In genomic region chr11:115049282-115049895, GRCm38 (mm10) we compare ENCODE assay signal across 13 mouse cellular contexts. TPM values are rescaled to one million over a fixed set of nuclear protein-coding genes. Genes with fewer than 3 reads are reported as not detected.
DNase-seq lines count a peak whose midpoint lies in the region; ATAC-seq and TF ChIP-seq lines count a peak whose summit lies in the region.
"Had no signal": no experiment of that assay in that cellular context is flagged by ENCODE, and none has a peak within 500 bp of the region (broad histone marks: within the 10 kb centered on the region; RNA-seq: fewer than 3 reads in every experiment).

No protein-coding gene starts in this region.

- no peaks in the 10 kb centered on the region for H3K36me3 ChIP-seq in kidney, postnatal 0 days (ENCODE audit: insufficient read depth, low read length)
- H3K36me3 ChIP-seq in CH12.LX (replicated peaks in 1 of 2; ENCODE audit: control insufficient read depth in 1 of 2, insufficient read depth in 1 of 2, low read length in 1 of 2): no peaks in the 10 kb centered on the region
- H3K36me3 ChIP-seq: kidney, embryonic 15.5 days; limb, embryonic 13.5 days had no signal

- H3K4me2 ChIP-seq in kidney, postnatal 0 days (ENCODE audit: low read length): no peak overlapping the region
- no peak overlapping the region for H3K4me2 ChIP-seq in CH12.LX (ENCODE audit: insufficient read depth, low read depth, poor library complexity, severe bottlenecking)
- H3K4me2 ChIP-seq: kidney, embryonic 15.5 days; limb, embryonic 13.5 days; midbrain, embryonic 11.5 days had no signal

- TF ChIP-seq CTCF in kidney, postnatal 0 days (IDR thresholded peaks at IDR 0.05; ENCODE audit: low read depth): peak; percentile 36; the same call in 1 of the 2 replicates
- TF ChIP-seq CTCF in CH12.LX (conservative IDR thresholded peaks at IDR 0.05 in 1 of 2, IDR thresholded peaks at IDR 0.05 in 1 of 2; ENCODE audit: low read depth in 2 of 2, low read length in 2 of 2): peak; percentile 46 to 82; a peak in 3 of 4 replicates

- no peaks in the 10 kb centered on the region for H3K9me3 ChIP-seq in kidney, postnatal 0 days (replicated peaks; ENCODE audit: low read length)
- H3K9me3 ChIP-seq in CH12.LX (replicated peaks; ENCODE audit: low read length): no peaks in the 10 kb centered on the region
- H3K9me3 ChIP-seq: kidney, embryonic 15.5 days; limb, embryonic 13.5 days had no signal

- H3K4me3 ChIP-seq in kidney, postnatal 0 days (replicated peaks; ENCODE audit: low read depth, low read length): no peak overlapping the region
- H3K4me3 ChIP-seq in CH12.LX (replicated peaks in 1 of 3; ENCODE audit: low read depth in 2 of 3, low read length in 2 of 3, poor library complexity in 1 of 3): no peak overlapping the region
- H3K4me3 ChIP-seq: kidney, embryonic 15.5 days; limb, embryonic 13.5 days had no signal

- TF ChIP-seq RAD21 in CH12.LX (IDR thresholded peaks at IDR 0.05; ENCODE audit: low read depth, low read length): peak; percentile 65

- H3K9ac ChIP-seq in kidney, postnatal 0 days (ENCODE audit: low read depth, low read length): no peak overlapping the region
- H3K9ac ChIP-seq in CH12.LX (ENCODE audit: insufficient read depth, low read depth): no peak overlapping the region
- H3K9ac ChIP-seq: kidney, embryonic 15.5 days; limb, embryonic 13.5 days had no signal

- H3K27me3 ChIP-seq in kidney, postnatal 0 days (ENCODE audit: insufficient read depth, low read length): no peaks in the 10 kb centered on the region
- H3K27me3 ChIP-seq in CH12.LX (replicated peaks): peaks cover 50% of the 10 kb centered on the region
- H3K27me3 ChIP-seq: limb, embryonic 13.5 days had no signal

- WGBS in kidney, postnatal 0 days: 35% methylated on average over 3 of the region's 3 CpGs

- no peak for TF ChIP-seq POLR2A in CH12.LX (IDR thresholded peaks at IDR 0.05; ENCODE audit: low read depth, low read length)

- TF ChIP-seq EP300 in CH12.LX (IDR thresholded peaks at IDR 0.05; ENCODE audit: low read length): no peak

- no peaks in the 10 kb centered on the region for H3K79me2 ChIP-seq in CH12.LX (replicated peaks; ENCODE audit: control insufficient read depth, extremely low read depth, insufficient read depth, poor library complexity, severe bottlenecking)

- H3K4me1 ChIP-seq in kidney, postnatal 0 days (replicated peaks; ENCODE audit: insufficient read depth, low read length): no peaks in the 10 kb centered on the region
- H3K4me1 ChIP-seq in CH12.LX (ENCODE audit: control insufficient read depth in 1 of 2, insufficient read depth in 2 of 2): peaks cover 5 to 6% of the 10 kb centered on the region in 2 experiments
- H3K4me1 ChIP-seq: kidney, embryonic 15.5 days; limb, embryonic 13.5 days had no signal

- dilution Hi-C loops in CH12.LX (cut with MboI; ENCODE audit: extremely low pct_ligation_motif_present, extremely low pct_unique_long_range_greater_than_20kb, low sequenced_read_pairs): no loop called here

- no peak overlapping the region for H3K27ac ChIP-seq in kidney, postnatal 0 days
- H3K27ac ChIP-seq in CH12.LX (ENCODE audit: insufficient read depth, low read depth): no peak overlapping the region
- H3K27ac ChIP-seq: kidney, embryonic 15.5 days; limb, embryonic 13.5 days had no signal

- DNase-seq in kidney, postnatal 0 days (ENCODE audit: low spot score): peak; percentile 26
- DNase-seq in kidney, adult 11 months: no peak
- DNase-seq in CH12.LX (ENCODE audit: extremely low read depth) (peak; percentile 43), liver (no peak)
- peak; percentile 93 for DNase-seq in cerebellum, adult 11 months
- DNase-seq in adrenal gland, postnatal 36 days: no peak
- DNase-seq: embryo, embryonic 11 days; heart, postnatal 10 days; thymus, adult 2 months had no signal

- no peak for ATAC-seq in kidney, postnatal 0 days (replicated peaks; ENCODE audit: low FRiP score, low read depth)
- ATAC-seq in megakaryocyte progenitor cell, adult 5-6 weeks (replicated peaks; ENCODE audit: poor library complexity): peak; percentile 46; the same call in 1 of the 2 replicates

- in situ Hi-C loops in CH12.LX (cut with MboI; ENCODE audit: low pct_ligation_motif_present, low pct_unique_long_range_greater_than_20kb, low sequenced_read_pairs): no loop called here

TF ChIP-seq in CH12.LX, 34 proteins besides CTCF, POLR2A, EP300 and RAD21:
- TF ChIP-seq ETS1 (conservative IDR thresholded peaks at IDR 0.05; ENCODE audit: low read depth, low read length) (no peak), ZMIZ1 (IDR thresholded peaks at IDR 0.05; ENCODE audit: low read depth, low read length) (no peak), MXI1 (IDR thresholded peaks at IDR 0.05; ENCODE audit: low read depth, low read length) (no peak), ZNF384 (IDR thresholded peaks at IDR 0.05; ENCODE audit: low read depth, low read length) (peak; percentile 100), SMC3 (IDR thresholded peaks at IDR 0.05; ENCODE audit: low read depth, low read length) (peak; percentile 64), ZC3H11A (IDR thresholded peaks at IDR 0.05; ENCODE audit: low read depth, low read length) (no peak), NRF1 (IDR thresholded peaks at IDR 0.05; ENCODE audit: low read depth, low read length) (no peak), CHD2 (IDR thresholded peaks at IDR 0.05; ENCODE audit: low read length) (no peak), ZKSCAN1 (IDR thresholded peaks at IDR 0.05; ENCODE audit: borderline replicate concordance, low read depth, low read length) (no peak), PAX5 (IDR thresholded peaks at IDR 0.05; ENCODE audit: low read length) (no peak), MYC (IDR thresholded peaks at IDR 0.05; ENCODE audit: low read depth, low read length) (no peak), GABPA (IDR thresholded peaks at IDR 0.05; ENCODE audit: insufficient replicate concordance, low read depth, low read length) (no peak), E2F4 (IDR thresholded peaks at IDR 0.05; ENCODE audit: insufficient replicate concordance, low read depth, low read length) (no peak), NELFE (IDR thresholded peaks at IDR 0.05; ENCODE audit: low read depth, low read length) (no peak), POLR2AphosphoS2 (IDR thresholded peaks at IDR 0.05; ENCODE audit: low read depth, low read length) (no peak), KAT2A (IDR thresholded peaks at IDR 0.05; ENCODE audit: insufficient replicate concordance, low read length) (no peak), JUND (conservative IDR thresholded peaks at IDR 0.05; ENCODE audit: low read depth, low read length) (0 out of 2 replicates have a peak, but pooled peaks have one; percentile 14), BHLHE40 (IDR thresholded peaks at IDR 0.05; ENCODE audit: low read depth, low read length) (no peak), MAFK (IDR thresholded peaks at IDR 0.05; ENCODE audit: insufficient replicate concordance, low read length) (0 out of 2 replicates have a peak, but pooled peaks have one; percentile 15), TCF12 (IDR thresholded peaks at IDR 0.05; ENCODE audit: low read depth, low read length) (no peak), USF2 (conservative IDR thresholded peaks at IDR 0.05; ENCODE audit: low read depth, low read length) (no peak), TBP (conservative IDR thresholded peaks at IDR 0.05; ENCODE audit: low read depth, low read length) (no peak), MAZ (IDR thresholded peaks at IDR 0.05; ENCODE audit: low read depth, low read length) (no peak), MEF2A (IDR thresholded peaks at IDR 0.05; ENCODE audit: borderline replicate concordance, low read depth, low read length) (no peak)

RNA-seq across cellular contexts. Expression of gene Cd300ld3, which starts 1.2 kb away (rescaled TPM):
- polyA plus RNA-seq in kidney, postnatal 0 days (2015; fragmentation: Nextera tagmentation; extraction: Ambion mirVana): not detected in 2 replicates
- total RNA-seq in CH12.LX (2012; rRNA removed): 0.17 and 0.42 TPM in 2 replicates
- total RNA-seq in CH12.LX (2014; rRNA removed): not detected in 2 replicates
- 0.37 TPM in 1 of 2 replicates, not detected in the other for polyA plus RNA-seq in CH12.LX (2012; ENCODE audit: insufficient read length, low read depth)
- 0.22 and 0.47 TPM in 2 replicates for total RNA-seq in megakaryocyte progenitor cell, adult 5-6 weeks (2015)
- total RNA-seq in megakaryocyte progenitor cell, adult 5-6 weeks (2017): 0.78 TPM in 1 of 2 replicates, not detected in the other
- 1 to 10 TPM; 1.6 to 5.3 TPM for total RNA-seq in adrenal gland, postnatal 36 days (2021)
- polyA plus RNA-seq: kidney, embryonic 15.5 days; limb, embryonic 13.5 days; midbrain, embryonic 11.5 days had no signal

RNA-seq across cellular contexts. Expression of gene Cd300ld5, which starts 11.8 kb away (rescaled TPM):
- not detected in 2 replicates for polyA plus RNA-seq in kidney, postnatal 0 days (2015; fragmentation: Nextera tagmentation; extraction: Ambion mirVana)
- total RNA-seq in CH12.LX (2012; rRNA removed) (not detected in 2 replicates), CH12.LX (2014; rRNA removed) (not detected in 2 replicates)
- not detected in 2 replicates for polyA plus RNA-seq in CH12.LX (2012; ENCODE audit: insufficient read length, low read depth)
- 0.22 TPM in 1 of 2 replicates, not detected in the other for total RNA-seq in megakaryocyte progenitor cell, adult 5-6 weeks (2015)
- total RNA-seq in megakaryocyte progenitor cell, adult 5-6 weeks (2017): not detected in 2 replicates
- total RNA-seq in adrenal gland, postnatal 36 days (2021): 1 to 10 TPM; 5.3 to 8.1 TPM
- polyA plus RNA-seq: kidney, embryonic 15.5 days; limb, embryonic 13.5 days; midbrain, embryonic 11.5 days had no signal

RNA-seq across cellular contexts. Expression of gene Cd300e, which starts 12.6 kb away (rescaled TPM):
- polyA plus RNA-seq in kidney, postnatal 0 days (2015; fragmentation: Nextera tagmentation; extraction: Ambion mirVana): not detected in 2 replicates
- not detected in 2 replicates for total RNA-seq in CH12.LX (2012; rRNA removed)
- total RNA-seq in CH12.LX (2014; rRNA removed): not detected in 2 replicates
- polyA plus RNA-seq in CH12.LX (2012; ENCODE audit: insufficient read length, low read depth): not detected in 2 replicates
- total RNA-seq in megakaryocyte progenitor cell, adult 5-6 weeks (2015): 0.17 and 0.42 TPM in 2 replicates
- total RNA-seq in megakaryocyte progenitor cell, adult 5-6 weeks (2017): 0.10 and 0.25 TPM in 2 replicates
- under 1 TPM; 0.26 to 0.43 TPM for total RNA-seq in adrenal gland, postnatal 36 days (2021)
- polyA plus RNA-seq: kidney, embryonic 15.5 days; midbrain, embryonic 11.5 days had no signal

RNA-seq across cellular contexts. Expression of gene Cd300ld4, which starts 22.6 kb away (rescaled TPM):
- polyA plus RNA-seq in kidney, postnatal 0 days (2015; fragmentation: Nextera tagmentation; extraction: Ambion mirVana): not detected in 2 replicates
- total RNA-seq in CH12.LX (2012; rRNA removed): not detected in 2 replicates
- total RNA-seq in CH12.LX (2014; rRNA removed): not detected in 2 replicates
- not detected in 2 replicates for polyA plus RNA-seq in CH12.LX (2012; ENCODE audit: insufficient read length, low read depth)
- 0.22 TPM in 1 of 2 replicates, not detected in the other for total RNA-seq in megakaryocyte progenitor cell, adult 5-6 weeks (2015)
- total RNA-seq in megakaryocyte progenitor cell, adult 5-6 weeks (2017): not detected in 2 replicates
- total RNA-seq in adrenal gland, postnatal 36 days (2021): under 1 TPM in 1 of 2 experiments, not detected in 1; 0.63 TPM
- total RNA-seq: heart, postnatal 10 days had no signal
- polyA plus RNA-seq: kidney, embryonic 15.5 days; limb, embryonic 13.5 days; midbrain, embryonic 11.5 days had no signal

RNA-seq across cellular contexts. Expression of gene Cd300ld2, which starts 33.4 kb away (rescaled TPM):
- polyA plus RNA-seq in kidney, postnatal 0 days (2015; fragmentation: Nextera tagmentation; extraction: Ambion mirVana): 0.52 TPM in 1 of 2 replicates, not detected in the other
- total RNA-seq in CH12.LX (2012; rRNA removed) (not detected in 2 replicates), CH12.LX (2014; rRNA removed) (not detected in 2 replicates)
- not detected in 2 replicates for polyA plus RNA-seq in CH12.LX (2012; ENCODE audit: insufficient read length, low read depth)
- total RNA-seq in megakaryocyte progenitor cell, adult 5-6 weeks (2015): 0.54 and 0.72 TPM in 2 replicates
- total RNA-seq in megakaryocyte progenitor cell, adult 5-6 weeks (2017): not detected in 2 replicates
- total RNA-seq in adrenal gland, postnatal 36 days (2021): not detected
- total RNA-seq: heart, postnatal 10 days had no signal
- polyA plus RNA-seq: kidney, embryonic 15.5 days; limb, embryonic 13.5 days; midbrain, embryonic 11.5 days had no signal

Comparison
In these comparisons a context has a peak if more than half of its experiments do, and no peak if none do; other contexts are left out.
1. DNase-seq: peak in kidney, postnatal 0 days (single experiment), CH12.LX (single experiment) and cerebellum, adult 11 months (single experiment); none in kidney, adult 11 months (single experiment), adrenal gland, postnatal 36 days (0 of 2) and liver (single experiment).
2. RNA of gene Cd300ld5, which starts 11.8 kb away (total RNA-seq): 5.3 to 8.1 TPM in adrenal gland, postnatal 36 days; not detected in CH12.LX and 0.22 TPM in megakaryocyte progenitor cell, adult 5-6 weeks; every median in the first group is over 4 times any median in the second.